Mouse (Mus musculus): ENCODE data around the gene Urb2.

DNA sequence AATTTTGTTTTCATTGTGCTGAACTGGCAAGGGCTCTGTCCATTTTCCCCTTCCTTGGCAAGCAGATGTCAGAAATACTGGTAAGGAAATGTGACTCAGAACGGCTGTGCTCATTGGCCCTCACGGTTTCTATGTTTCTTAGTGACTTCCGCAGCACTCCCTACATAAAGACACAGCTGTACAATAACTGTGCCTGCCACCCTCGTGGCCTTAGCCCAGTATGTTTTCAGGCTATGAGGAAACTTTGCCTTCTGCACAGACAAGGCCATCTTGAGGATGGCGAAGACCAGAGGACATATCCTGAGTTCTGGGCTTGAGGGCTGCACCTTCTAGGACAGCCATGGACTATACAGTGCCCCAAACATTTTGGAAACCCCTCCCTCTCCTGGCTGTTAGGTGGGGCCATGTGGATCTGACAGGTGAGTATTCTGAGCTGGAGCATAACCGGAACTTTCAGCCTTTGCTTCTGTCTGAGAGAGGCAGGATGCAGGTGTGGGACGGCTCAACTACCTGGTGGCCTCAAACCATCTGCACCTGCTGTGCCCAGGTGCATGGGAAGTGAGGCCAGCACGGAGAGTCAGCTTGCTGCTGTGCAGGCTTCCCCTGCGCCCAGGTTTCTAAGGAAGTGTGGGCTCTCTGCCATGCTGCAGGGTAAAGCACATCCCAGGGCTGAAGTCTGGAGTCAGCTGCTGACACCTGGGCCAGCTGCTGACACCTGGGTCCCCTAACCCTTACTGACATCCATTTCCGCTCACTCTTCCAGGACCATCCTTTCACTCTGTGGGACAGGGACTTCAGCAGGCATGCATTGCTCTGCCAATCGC, 35.7 kb downstream of the Urb2 start:
- no peak for TF ChIP-seq CTCF (IDR thresholded peaks at IDR 0.05)
- TF ChIP-seq EP300 (IDR thresholded peaks at IDR 0.05), result no peak

Data from lung, postnatal 0 days (tissue).